Mouse (Mus musculus): ENCODE measurements at regions not wholly inside any gene's neighbourhood (a gene's known extent, or its start where the extent isn't known, plus 50 kb on each side); places are given as distances from the start of the nearest gene placed in this dataset.

GRCm38 (mm10) chr4:89082838-89083237 is 54.1 kb upstream of the Mtap start:
- DNase-seq (ENCODE audit: low spot score in 2 of 2): no peak

- DNase-seq (ENCODE audit: low spot score in 2 of 2): peak in 1 of 2 experiments; percentile 20
Observed at GRCm38 (mm10) chr4:89078485-89078884, 58.4 kb upstream of the Mtap start.

- DNase-seq (ENCODE audit: low spot score in 2 of 2): no peak
Observed at GRCm38 (mm10) chr4:89074705-89075104, 62.2 kb upstream of the Mtap start.

GRCm38 (mm10) chr4:89070430-89070829 is 66.5 kb upstream of the Mtap start:
- DNase-seq (ENCODE audit: low spot score in 2 of 2): no peak

- DNase-seq (ENCODE audit: low spot score in 2 of 2): no peak
Observed at GRCm38 (mm10) chr4:89064401-89064800, 72.5 kb upstream of the Mtap start.

GRCm38 (mm10) chr4:89062384-89062783 is 74.5 kb upstream of the Mtap start:
- DNase-seq (ENCODE audit: low spot score in 2 of 2): no peak

- DNase-seq (ENCODE audit: low spot score in 2 of 2): no peak
Observed at GRCm38 (mm10) chr4:89061619-89062018, 75.3 kb upstream of the Mtap start.

GRCm38 (mm10) chr4:89057573-89057972 is 79.3 kb upstream of the Mtap start:
- no peak for DNase-seq (ENCODE audit: low spot score in 2 of 2)

GRCm38 (mm10) chr4:89057135-89057534 is 79.8 kb upstream of the Mtap start:
- DNase-seq (ENCODE audit: low spot score in 2 of 2): no peak

GRCm38 (mm10) chr4:89055969-89056368 is 81.0 kb upstream of the Mtap start:
- no peak for DNase-seq (ENCODE audit: low spot score in 2 of 2)

GRCm38 (mm10) chr4:89053606-89054005 is 83.3 kb upstream of the Mtap start:
- no peak for DNase-seq (ENCODE audit: low spot score in 2 of 2)

GRCm38 (mm10) chr4:89051897-89052296 is 85.0 kb upstream of the Mtap start:
- no peak for DNase-seq (ENCODE audit: low spot score in 2 of 2)

- no peak for DNase-seq (ENCODE audit: low spot score in 2 of 2)
Observed at GRCm38 (mm10) chr4:89050551-89051199, 86.2 kb upstream of the Mtap start.

- no peak for DNase-seq (ENCODE audit: low spot score in 2 of 2)
Observed at GRCm38 (mm10) chr4:89049592-89050440, 87.1 kb upstream of the Mtap start.

GRCm38 (mm10) chr4:89044516-89044915 is 92.4 kb upstream of the Mtap start:
- no peak for DNase-seq (ENCODE audit: low spot score in 2 of 2)

GRCm38 (mm10) chr4:89043982-89044381 is 92.9 kb upstream of the Mtap start:
- DNase-seq (ENCODE audit: low spot score in 2 of 2): no peak

GRCm38 (mm10) chr4:89040856-89041255 is 96.1 kb upstream of the Mtap start:
- peak; percentile 59 to 60 for DNase-seq (ENCODE audit: low spot score in 2 of 2)

GRCm38 (mm10) chr4:89038906-89039305 is 98.0 kb upstream of the Mtap start:
- DNase-seq (ENCODE audit: low spot score in 2 of 2): no peak

GRCm38 (mm10) chr4:89038135-89038534 is 98.8 kb upstream of the Mtap start:
- DNase-seq (ENCODE audit: low spot score in 2 of 2): no peak

- no peak for DNase-seq (ENCODE audit: low spot score in 2 of 2)
Observed at GRCm38 (mm10) chr4:89034822-89035221, 102.1 kb upstream of the Mtap start.

- no peak for DNase-seq (ENCODE audit: low spot score in 2 of 2)
Observed at GRCm38 (mm10) chr4:89034299-89034698, 102.6 kb upstream of the Mtap start.

GRCm38 (mm10) chr4:89012681-89013353 is 124.1 kb upstream of the Mtap start:
- DNase-seq (ENCODE audit: low spot score in 2 of 2): peak; percentile 36 to 43

- no peak for DNase-seq (ENCODE audit: low spot score in 2 of 2)
Observed at GRCm38 (mm10) chr4:89008561-89008960, 128.4 kb upstream of the Mtap start.

Data from right cerebral cortex, postnatal 10 days (tissue).